Mouse (Mus musculus) cerebellum, adult 9-11 months (tissue): ENCODE results near the gene Ppip5k1.
"Not testable (repeated sequence)": the region's sequence is repeated elsewhere in the genome, so short reads cannot be mapped to it uniquely, and the experiment has no call there.

Experiments used
- DNase-seq: peaks from one replicate; pipeline ENCODE4 v3.0.0; 2022

Gene Ppip5k1

GRCm38 (mm10) chr2:121354820-121355592 is at the start of gene Ppip5k1:
Gene Ppip5k1, minus strand, starts transcription at chr2:121355396.
- peak; percentile 97 for DNase-seq

- no peak for DNase-seq
These were observed 48.1 kb upstream of the Ppip5k1 start for GRCm38 (mm10) chr2:121403296-121403695.

GRCm38 (mm10) chr2:121396624-121397023 is 41.4 kb upstream of the Ppip5k1 start:
- DNase-seq = peak; percentile 75

- not testable (repeated sequence) for DNase-seq
These were observed 31.9 kb upstream of the Ppip5k1 start, which contains the start of gene Strc for GRCm38 (mm10) chr2:121386961-121387575. Gene Strc, minus strand, starts transcription at chr2:121387168.

- no peak for DNase-seq
These were observed 19.6 kb upstream of the Ppip5k1 start for GRCm38 (mm10) chr2:121374766-121375165.

GRCm38 (mm10) chr2:121372266-121372665 is 17.1 kb upstream of the Ppip5k1 start:
- no peak for DNase-seq

- no peak for DNase-seq
These were observed 15.7 kb upstream of the Ppip5k1 start for GRCm38 (mm10) chr2:121370921-121371320.

GRCm38 (mm10) chr2:121368831-121369230 is 13.6 kb upstream of the Ppip5k1 start:
- peak; percentile 67 for DNase-seq

- no peak for DNase-seq
These were observed 8.5 kb upstream of the Ppip5k1 start for GRCm38 (mm10) chr2:121363656-121364055.

- DNase-seq = peak; percentile 64
These were observed 4.3 kb upstream of the Ppip5k1 start for GRCm38 (mm10) chr2:121359461-121359860.

- peak; percentile 96 for DNase-seq
These were observed 3.2 kb upstream of the Ppip5k1 start for GRCm38 (mm10) chr2:121358381-121358780.

GRCm38 (mm10) chr2:121357961-121358360 is 2.8 kb upstream of the Ppip5k1 start:
- no peak for DNase-seq

GRCm38 (mm10) chr2:121357494-121357893 is 2.3 kb upstream of the Ppip5k1 start, which contains the start of gene Ckmt1:
Gene Ckmt1, plus strand, starts transcription at chr2:121357714.
- peak; percentile 43 for DNase-seq

GRCm38 (mm10) chr2:121354378-121354777 is 818 bp downstream of the Ppip5k1 start:
- DNase-seq = no peak

- DNase-seq = no peak
These were observed 2.0 kb downstream of the Ppip5k1 start for GRCm38 (mm10) chr2:121353156-121353555.

GRCm38 (mm10) chr2:121339057-121339456 is 16.1 kb downstream of the Ppip5k1 start:
- DNase-seq = no peak

GRCm38 (mm10) chr2:121329492-121329891 is 25.7 kb downstream of the Ppip5k1 start:
- peak; percentile 88 for DNase-seq

GRCm38 (mm10) chr2:121323693-121324470 is 31.3 kb downstream of the Ppip5k1 start:
- DNase-seq = peak; percentile 89

- DNase-seq = peak; percentile 95
These were observed 32.2 kb downstream of the Ppip5k1 start for GRCm38 (mm10) chr2:121323041-121323440.

- no peak for DNase-seq
These were observed 38.9 kb downstream of the Ppip5k1 start for GRCm38 (mm10) chr2:121316278-121316677.

- DNase-seq = no peak
These were observed 46.2 kb downstream of the Ppip5k1 start for GRCm38 (mm10) chr2:121308997-121309416.

- DNase-seq = peak; percentile 79
These were observed 55.2 kb downstream of the Ppip5k1 start for GRCm38 (mm10) chr2:121300036-121300435.

- DNase-seq = peak; percentile 64
These were observed 55.7 kb downstream of the Ppip5k1 start for GRCm38 (mm10) chr2:121299471-121299870.
